Mouse (Mus musculus): ENCODE results near the gene Celf6. TPM values are rescaled to one million over a fixed set of nuclear protein-coding genes. Genes with fewer than 3 reads are reported as not detected.
A peak's percentile ranks its signal among the peaks of the same experiment; 100 is the strongest.

The Celf6 gene
- not detected for total RNA-seq (2021)

DNA sequence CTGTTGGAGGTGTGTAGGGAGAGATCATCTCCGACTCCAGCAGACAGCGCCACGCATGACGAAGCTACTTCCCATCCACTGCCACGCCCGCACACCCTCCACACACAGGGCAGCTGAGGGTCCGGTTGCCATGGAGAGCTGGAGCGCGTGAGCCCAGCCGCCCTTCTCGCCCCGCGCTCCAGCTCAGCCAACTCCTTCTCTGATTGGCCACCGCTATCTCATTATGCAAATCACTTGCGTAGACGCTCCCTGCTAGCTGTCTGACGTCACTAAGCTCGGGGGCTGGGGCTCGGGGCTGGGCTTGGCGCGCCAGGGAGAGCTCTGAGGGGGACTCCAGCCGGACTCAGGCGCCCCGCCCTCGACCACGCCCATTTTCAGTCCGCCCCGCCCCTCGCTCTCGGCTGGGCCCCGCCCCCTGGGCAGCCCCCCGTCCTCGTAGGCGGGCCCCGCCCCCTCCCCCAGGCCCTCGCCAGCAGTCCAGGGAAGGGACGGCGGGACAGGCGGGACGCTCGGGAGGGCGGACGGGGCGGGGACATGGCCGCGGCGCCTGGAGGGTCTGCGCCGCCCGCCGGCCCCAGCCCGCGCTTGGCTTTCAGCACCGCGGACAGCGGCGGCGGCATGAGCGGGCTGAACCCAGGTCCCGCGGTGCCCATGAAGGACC lies at the start of gene Celf6:
Celf6 (plus strand) TSS at position 74 of the 661 bp plus-strand sequence.
- peak; percentile 50 for DNase-seq (ENCODE audit: low spot score)
- intact Hi-C loops (cut with DNase I): no loop called here

DNA sequence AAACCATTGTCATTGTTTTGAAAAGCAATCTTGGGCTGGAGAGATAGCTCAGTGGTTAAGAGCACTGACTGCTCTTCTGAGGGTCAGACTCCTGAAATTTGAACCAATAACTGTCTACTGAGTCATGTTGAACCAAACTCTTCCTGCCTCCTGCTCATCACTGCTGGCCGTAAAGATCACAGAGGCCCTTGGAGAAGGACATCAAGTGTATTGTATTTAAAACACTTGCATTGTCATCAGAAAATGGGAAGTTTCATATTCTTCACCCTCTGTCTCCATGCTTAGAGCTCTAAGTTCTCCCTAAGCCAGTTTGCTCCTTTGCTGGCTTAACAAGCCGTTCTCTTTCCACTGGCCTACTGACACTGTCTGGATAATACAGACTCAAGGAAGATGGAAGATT lies 49.4 kb upstream of the Celf6 start:
- intact Hi-C loops (cut with DNase I): no loop called here

DNA sequence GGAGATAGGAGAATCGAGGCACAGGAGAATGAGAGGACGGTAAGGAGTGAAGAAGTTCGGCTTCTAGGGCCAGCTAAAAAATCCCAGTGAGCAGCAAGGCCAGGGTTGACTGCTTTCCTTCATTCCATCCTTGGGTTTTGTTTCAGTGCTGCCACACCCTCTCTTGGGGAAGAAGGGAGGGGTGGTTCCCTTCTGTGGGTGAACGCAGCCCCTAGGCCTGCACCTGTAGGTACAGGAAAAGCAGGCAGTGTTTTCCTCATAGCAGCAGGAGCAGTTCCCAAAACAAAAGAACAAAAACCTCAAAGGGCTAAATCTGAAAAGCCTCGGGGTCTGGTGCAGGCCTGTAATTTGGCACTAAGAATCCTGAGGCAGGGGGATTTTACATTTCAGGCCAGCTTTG lies 46.1 kb upstream of the Celf6 start:
- no peak for DNase-seq (ENCODE audit: low spot score)
- intact Hi-C loops (cut with DNase I): no loop called here

More for the DNA sequence above, 49.4 kb upstream of the Celf6 start:
- no peak for DNase-seq (ENCODE audit: low spot score)

DNA sequence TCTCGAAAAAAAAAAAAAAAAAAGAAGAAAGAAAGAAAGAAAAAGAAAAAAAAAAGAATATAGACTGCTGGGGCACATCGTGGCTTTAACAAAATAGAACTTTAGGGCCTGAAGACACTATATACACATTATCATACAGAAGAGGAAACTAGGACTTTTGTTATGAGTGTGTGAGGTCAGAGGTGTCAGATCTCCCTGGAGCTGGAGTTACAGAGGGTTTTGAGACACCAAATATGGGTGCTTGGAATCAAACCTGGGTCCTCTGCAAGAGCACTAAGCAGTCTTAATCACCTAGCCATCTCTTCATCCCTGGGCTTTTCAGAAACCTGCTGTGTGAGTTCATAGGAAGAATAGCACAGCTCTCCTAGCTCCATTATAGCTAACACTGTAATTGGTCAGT lies 44.3 kb upstream of the Celf6 start:
- intact Hi-C loops (cut with DNase I): no loop called here
- no peak for DNase-seq (ENCODE audit: low spot score)

DNA sequence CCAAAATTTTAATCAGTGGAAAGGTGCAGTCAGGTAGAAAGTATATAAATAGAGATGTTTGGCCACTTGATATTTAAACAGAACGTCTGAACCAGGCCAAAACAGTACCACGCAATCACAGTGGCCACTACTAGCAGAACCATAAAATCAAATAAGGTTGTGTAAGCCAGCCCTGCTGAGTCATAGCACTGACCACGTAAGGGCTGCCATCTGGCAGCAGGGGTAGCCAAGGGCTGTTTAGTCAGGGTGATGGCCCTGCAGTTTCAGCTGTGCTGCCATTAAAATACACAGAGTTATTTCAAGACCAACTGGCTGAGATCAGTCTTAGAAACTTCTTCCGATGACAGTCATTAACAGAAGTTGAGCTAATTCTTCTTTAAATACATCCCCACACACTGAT lies 43.8 kb upstream of the Celf6 start:
- peak; percentile 57 for DNase-seq (ENCODE audit: low spot score)

DNA sequence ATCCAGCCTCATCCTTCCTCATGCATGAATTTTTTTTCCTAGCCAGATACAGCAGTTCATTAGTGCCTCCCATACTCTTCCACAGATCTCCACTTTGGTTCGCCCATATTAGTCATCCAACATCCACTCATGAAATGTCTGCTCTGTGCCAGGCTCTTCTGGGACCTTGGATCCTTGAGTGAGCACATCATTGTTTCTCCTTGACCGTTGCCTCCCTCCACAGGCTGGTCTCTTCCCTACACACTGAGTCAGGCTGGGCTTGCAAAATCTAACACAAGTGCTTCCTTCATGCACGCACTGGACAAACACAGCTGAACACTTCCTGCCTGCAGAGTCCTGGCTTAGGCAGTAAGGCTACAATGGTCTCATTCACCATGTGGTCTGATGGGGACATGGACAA lies 40.1 kb upstream of the Celf6 start:
- intact Hi-C loops (cut with DNase I): loop anchor here (2.0 kb wide), 1 partner anchor 49 kb away; no protein-coding TSS in a partner anchor
- peak; percentile 23 for DNase-seq (ENCODE audit: low spot score)

More for the DNA sequence above, 43.8 kb upstream of the Celf6 start:
- intact Hi-C loops (cut with DNase I): no loop called here

DNA sequence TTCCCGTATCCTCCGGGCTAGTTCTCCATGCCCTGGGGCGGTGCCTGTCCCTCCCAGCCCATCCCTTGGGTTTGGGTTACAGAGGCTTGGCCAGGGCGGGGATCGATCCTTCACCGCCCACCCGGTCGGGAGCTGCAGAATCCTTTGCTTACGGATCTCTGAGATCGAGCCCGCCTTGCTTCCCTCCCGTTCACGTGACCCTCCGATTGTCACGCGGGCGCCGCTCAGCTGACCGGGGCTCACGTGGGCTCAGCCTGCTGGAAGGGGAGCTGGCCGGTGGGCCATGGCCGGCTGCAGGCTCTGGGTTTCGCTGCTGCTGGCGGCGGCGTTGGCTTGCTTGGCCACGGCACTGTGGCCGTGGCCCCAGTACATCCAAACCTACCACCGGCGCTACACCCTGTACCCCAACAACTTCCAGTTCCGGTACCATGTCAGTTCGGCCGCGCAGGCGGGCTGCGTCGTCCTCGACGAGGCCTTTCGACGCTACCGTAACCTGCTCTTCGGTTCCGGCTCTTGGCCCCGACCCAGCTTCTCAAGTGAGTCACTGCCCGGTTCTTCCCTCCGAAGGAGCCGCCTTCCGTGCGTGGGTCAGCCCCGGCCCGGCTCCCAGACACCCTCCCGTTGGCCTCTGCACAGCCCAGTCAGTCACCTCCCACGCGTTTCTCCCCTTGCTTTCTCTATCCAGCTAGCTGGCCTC lies 38.1 kb upstream of the Celf6 start, which contains the start of the genes Hexa and Tmem202:
Hexa (plus strand) TSS at position 100 of the 697 bp plus-strand sequence.
Tmem202 (minus strand) TSS at position 407 of the 697 bp plus-strand sequence.
- intact Hi-C loops (cut with DNase I): loop anchor here (2.0 kb wide), 1 partner anchor 51 kb away; no protein-coding TSS in a partner anchor
- DNase-seq (ENCODE audit: low spot score): peak; percentile 72

DNA sequence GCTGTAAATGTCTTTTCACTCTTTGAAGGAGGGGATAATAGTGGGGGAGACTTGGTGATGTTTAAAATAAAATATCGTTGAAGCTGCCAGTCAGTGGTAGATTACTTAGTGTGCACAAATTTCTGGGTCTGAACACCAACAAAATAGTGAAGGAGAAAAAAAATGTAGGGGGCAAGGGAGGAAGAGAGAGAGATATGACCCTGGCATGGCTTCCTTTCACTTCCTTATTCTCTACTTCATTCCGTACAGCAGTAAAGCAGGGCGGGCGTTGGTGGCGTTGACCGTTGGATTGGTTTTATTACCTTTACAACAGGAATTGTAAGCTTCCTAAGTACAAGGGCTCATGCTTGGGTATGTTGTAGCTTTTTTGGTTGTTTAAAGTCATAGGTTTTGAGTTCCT lies 36.1 kb upstream of the Celf6 start:
- intact Hi-C loops (cut with DNase I): no loop called here
- DNase-seq (ENCODE audit: low spot score): no peak

DNA sequence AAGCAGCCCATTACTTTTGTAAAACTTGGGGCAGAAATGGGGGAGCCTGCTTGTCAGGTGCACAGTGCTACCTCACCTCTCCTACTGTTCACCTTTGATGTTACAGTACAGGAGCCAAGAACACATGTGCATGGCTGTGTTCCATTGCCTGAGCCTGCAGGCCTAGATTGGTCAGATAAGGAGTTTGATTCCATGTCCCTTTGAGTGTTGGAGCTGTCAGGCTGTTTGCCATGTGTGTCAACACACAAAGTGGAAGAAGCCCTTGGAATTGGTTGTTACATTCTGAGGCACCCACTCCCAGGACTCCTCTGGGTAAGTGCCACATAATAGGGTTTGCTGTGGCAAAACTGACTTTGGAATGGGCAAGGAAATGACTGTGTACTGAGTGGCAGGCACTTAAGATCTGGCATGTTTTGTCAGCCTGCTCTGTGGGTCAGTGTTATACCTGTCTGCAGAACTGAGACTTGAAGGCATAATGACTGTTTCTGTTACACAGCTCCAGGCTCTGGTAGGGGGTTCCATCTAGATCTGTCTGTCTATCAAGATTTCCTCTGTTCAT lies 34.9 kb upstream of the Celf6 start:
- no peak for DNase-seq (ENCODE audit: low spot score)
- intact Hi-C loops (cut with DNase I): no loop called here

DNA sequence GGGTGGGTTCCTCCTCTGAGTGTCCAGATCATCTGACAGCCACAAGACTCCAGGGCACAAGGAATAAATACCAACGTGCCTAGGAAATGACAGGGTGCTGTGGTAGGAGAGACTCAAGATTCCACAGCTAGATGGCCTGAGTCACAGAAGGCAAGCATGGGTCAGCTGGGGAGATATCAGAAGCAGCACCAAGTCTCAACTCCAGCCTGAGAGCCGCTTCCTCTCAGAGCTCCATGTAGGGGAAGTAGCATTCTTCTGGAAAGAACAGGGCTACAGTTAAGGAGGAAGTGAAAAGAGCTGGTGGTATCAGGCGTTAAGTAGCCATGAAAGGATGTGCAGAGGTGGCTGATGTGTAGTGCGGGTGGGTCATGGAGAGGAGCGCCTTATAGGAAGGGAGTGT lies 33.0 kb upstream of the Celf6 start:
- DNase-seq (ENCODE audit: low spot score): no peak
- intact Hi-C loops (cut with DNase I): no loop called here

DNA sequence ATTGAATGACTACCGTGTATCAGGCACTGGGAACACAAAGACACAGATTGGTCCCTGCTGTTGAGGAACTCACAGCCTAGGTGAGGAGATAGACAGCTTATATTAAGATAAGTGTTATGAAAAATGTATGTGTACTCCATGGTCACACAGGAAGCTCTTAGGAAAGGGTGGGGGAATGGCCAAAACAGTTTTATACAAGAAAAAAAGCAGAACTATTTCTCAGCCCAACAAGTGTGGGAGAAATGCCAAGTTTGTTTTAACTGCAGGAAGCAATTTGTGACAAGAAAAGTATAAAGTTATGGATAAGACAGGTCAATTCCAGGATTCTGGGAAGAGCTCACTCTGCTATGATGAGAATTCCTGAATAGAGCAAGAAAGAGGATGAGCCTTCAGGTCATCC lies 29.8 kb upstream of the Celf6 start:
- intact Hi-C loops (cut with DNase I): no loop called here
- DNase-seq (ENCODE audit: low spot score): no peak

DNA sequence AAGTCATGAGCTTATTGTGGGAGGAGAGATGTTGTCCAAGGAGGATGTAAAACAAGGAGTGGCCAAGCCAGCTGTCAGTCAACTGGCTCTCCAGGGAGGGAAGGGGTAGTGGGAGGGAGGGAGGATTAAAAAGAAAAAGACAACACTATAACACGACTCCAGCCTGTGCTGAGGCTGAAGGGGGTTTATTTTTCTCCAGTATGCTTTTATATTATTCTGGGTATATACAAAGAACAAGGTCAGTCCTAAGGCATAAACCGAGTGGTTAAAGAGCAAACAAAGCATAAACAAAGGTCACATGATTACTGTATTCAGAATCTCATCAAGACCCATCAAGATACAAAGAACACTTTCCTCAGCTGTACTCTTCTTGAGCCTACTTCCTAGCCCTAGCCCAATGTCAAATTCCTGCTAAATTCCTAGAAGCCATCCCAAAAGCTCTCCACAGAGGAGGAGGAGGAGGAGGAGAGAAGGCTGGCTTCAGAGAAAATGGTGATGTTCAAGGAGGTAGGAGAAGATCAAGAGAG lies 28.7 kb upstream of the Celf6 start:
- DNase-seq (ENCODE audit: low spot score): no peak
- intact Hi-C loops (cut with DNase I): no loop called here

DNA sequence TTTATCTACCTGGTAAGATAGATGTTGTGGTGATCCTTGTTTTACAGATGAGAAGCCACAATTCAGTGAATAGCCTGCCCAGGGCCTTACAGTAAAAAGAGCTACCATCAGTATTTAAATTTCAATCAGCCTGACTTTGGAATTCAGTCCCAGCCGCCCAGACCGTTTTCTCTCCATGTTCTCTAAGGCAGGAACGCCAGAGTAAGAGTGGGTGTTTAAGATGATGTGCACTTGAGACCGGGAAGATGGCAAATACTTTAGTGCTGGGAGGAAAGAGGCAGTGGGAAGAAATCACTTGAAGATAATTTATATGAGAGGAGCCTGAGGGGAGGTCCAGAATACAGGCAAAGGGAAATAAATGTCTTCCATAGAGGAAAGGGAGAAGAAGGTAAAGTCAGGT lies 27.6 kb upstream of the Celf6 start:
- DNase-seq (ENCODE audit: low spot score): no peak

DNA sequence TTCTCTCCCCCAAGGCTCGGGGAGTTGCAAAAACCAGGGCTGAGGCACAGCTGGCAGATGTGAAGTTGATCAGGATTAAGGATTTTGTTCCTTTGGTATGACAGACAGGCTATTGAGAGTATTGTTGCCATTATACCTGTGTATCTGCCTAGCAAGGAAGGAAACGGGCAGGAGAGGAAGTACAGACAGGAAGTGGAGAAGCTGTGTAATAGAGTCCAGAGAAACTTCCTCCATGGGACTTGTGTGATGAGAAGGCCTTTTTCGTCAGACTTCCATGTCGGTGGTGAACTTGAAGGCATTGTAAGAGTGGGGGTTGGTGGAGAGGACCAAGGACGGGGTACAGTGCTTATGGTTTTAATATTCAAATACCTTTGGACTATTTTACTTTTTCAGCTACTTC lies 26.7 kb upstream of the Celf6 start:
- intact Hi-C loops (cut with DNase I): no loop called here
- no peak for DNase-seq (ENCODE audit: low spot score)

More for the DNA sequence above, 27.6 kb upstream of the Celf6 start:
- intact Hi-C loops (cut with DNase I): no loop called here

DNA sequence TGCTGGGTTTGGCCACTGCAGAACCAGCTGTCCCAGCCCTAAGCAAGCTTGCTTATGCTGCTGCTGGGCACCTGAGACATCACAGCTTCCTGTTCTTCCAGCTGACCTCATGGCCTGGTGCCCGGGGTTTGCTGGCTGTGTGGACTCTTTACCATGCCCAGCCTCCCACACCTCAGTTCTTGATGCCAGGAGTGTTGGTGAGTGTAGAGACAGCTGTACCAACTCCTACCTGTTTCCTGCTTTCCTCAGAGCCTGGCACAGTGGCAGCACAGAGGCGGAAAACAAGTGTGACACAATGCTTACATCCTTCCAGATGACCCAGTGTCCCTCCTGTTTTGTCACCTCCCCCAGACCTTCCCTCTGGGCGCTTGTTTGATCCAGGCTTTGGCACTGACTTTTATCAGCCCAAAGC lies 26.1 kb upstream of the Celf6 start:
- intact Hi-C loops (cut with DNase I): no loop called here
- no peak for DNase-seq (ENCODE audit: low spot score)

DNA sequence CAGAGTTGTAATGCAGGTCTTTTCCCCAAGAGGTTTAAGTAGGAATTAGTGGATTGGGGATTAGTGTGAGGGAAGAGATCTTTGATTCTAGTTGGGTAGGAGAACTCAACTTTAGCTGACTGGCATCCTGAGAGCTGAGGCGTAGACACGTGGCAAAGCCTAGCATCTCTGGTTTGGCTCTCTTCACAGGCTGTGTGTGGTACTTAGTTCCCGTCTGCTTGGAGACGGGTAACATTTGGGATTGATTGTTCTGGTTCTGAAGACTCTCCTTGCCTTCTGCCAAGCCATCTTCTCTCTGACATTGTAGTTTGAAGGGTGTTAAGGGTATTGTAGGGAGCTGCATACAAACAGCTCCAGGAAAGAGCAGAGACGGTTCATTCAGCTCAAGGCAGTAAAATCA lies 25.1 kb upstream of the Celf6 start:
- no peak for DNase-seq (ENCODE audit: low spot score)
- intact Hi-C loops (cut with DNase I): no loop called here

DNA sequence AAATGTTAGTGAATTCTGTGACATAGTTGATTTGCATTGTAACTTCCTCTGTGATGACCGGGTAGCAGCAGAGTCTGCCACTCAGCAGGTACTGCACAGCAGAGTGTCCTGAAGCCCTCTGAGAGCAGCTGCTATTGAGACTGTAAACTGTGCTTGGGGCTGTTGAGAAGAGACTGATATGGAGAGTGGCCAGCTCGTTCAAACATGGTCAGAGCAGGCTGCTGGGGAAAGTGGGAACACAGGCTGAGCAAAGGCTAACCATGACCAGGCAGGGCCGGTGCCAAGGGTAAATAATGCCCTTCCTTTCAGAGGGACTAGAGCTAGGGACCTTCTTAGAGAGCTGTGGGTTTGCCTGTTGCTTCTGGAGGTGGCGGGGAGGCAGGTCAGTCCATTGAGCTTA lies 24.0 kb upstream of the Celf6 start:
- intact Hi-C loops (cut with DNase I): no loop called here
- DNase-seq (ENCODE audit: low spot score): no peak

DNA sequence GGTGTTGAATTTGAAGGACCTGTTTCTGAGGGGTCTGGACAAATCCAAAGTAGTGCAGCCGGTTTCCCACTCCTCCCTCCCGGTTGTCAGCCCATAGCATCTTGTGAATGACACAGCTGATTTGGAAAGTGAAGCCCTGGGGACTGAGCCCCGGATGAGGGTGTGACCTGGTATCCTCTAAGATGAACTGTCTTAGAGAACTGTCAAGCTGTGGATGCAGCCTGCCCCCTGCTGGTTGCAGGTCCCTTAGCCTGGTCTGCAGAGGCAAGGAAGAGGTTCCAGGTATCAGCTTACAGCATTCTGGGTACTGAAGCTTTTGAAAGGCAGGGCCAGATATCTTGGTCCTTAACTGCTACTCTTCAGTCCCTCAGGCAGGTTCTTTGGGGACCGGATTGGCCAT lies 12.1 kb upstream of the Celf6 start:
- peak; percentile 34 for DNase-seq (ENCODE audit: low spot score)
- intact Hi-C loops (cut with DNase I): loop anchor here (5.0 to 10.0 kb wide), 4 partner anchors 78 to 661 kb away; partner anchors contain the start of gene Arih1

DNA sequence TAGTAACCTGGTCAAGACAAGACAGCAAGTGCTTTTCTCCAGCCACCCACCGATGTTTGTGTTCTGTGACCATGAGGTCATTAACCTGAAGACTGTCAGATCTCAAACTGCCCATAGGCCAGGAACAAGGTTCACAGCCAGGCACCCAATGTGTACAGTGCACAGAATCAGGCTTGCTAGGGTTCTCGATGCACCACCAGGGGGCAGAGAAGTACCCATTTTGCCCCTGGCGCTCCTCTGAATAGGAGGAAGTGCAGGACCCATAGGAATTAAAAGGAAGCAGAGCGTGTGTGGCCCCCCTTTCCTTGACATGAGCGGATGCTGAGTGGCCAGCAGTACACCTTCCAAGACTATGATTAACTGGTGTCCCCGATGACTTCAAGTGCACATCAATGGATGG lies 10.6 kb upstream of the Celf6 start:
- intact Hi-C loops (cut with DNase I): loop anchor here (1.0 to 10.0 kb wide), 5 partner anchors 17 to 662 kb away; partner anchors contain the start of gene Arih1
- DNase-seq (ENCODE audit: low spot score): peak; percentile 20

DNA sequence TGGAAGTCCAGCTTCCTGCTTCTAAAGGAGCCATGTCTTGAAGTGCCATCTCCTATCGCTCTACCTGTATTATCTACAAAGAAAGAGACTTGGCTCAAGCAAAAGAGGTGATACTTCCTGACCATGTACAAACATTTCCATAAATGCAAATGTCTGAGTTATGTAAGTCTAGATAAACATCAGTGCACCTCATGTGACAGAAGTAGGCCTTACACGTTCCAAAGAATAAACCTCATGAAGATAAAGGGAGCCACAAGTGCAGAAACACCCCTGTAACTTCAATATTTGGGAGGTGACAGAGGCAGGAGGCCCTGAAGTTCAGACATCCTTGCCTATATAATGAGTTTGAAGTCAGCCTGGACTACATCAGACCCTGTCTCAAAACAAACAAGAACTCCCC lies 5.9 kb upstream of the Celf6 start:
- DNase-seq (ENCODE audit: low spot score): no peak
- intact Hi-C loops (cut with DNase I): no loop called here

DNA sequence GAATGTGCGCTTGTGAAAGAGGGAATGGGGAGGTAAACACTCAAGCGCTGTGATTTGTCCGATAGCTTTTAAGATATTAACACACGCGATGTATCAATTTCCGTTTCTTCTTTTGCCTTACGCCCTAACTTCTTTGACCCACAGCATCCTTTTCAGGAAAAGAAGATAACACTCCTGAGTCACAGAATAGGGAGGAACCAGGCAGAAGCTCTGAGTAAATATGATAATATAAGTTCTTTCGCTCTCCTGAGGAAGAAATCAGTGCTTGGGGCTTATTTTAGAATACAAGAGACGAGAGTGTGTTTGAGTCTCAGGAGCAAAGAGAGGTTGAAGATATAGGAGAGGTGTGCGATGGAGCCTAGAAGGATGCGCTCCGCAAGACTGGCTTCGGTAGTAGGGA lies 316 bp upstream of the Celf6 start:
- no peak for DNase-seq (ENCODE audit: low spot score)
- intact Hi-C loops (cut with DNase I): no loop called here
